Mouse (Mus musculus): ENCODE data around the gene Akr1d1. TPM values are rescaled to one million over a fixed set of nuclear protein-coding genes. Genes with fewer than 3 reads are reported as not detected.

Akr1d1 gene
- polyA plus RNA-seq, 1 experiment, result not detected

GRCm38 (mm10) chr6:37592101-37593032 lies 62.4 kb downstream of the Akr1d1 start:
- Histone ChIP-seq H3K27ac (ENCODE audit: insufficient read depth, low read depth, low read length) (no peak overlapping the region), H3K4me1 (ENCODE audit: control insufficient read depth, insufficient read depth, low read length) (no peaks in the 10 kb centered on the region), H3K4me3 (ENCODE audit: insufficient read depth, low read length) (no peak overlapping the region)
- TF ChIP-seq CTCF (IDR thresholded peaks at IDR 0.05; ENCODE audit: low read depth, low read length) (no peak), POLR2A (IDR thresholded peaks at IDR 0.05; ENCODE audit: borderline replicate concordance, low read depth, low read length) (no peak)

- H3K4me3 ChIP-seq (ENCODE audit: insufficient read depth, low read length), result no peak overlapping the region
- no peaks in the 10 kb centered on the region for H3K4me1 ChIP-seq (ENCODE audit: control insufficient read depth, insufficient read depth, low read length)
- no peak for TF ChIP-seq POLR2A (IDR thresholded peaks at IDR 0.05; ENCODE audit: borderline replicate concordance, low read depth, low read length)
- TF ChIP-seq CTCF (IDR thresholded peaks at IDR 0.05; ENCODE audit: low read depth, low read length), result no peak
- H3K27ac ChIP-seq (ENCODE audit: insufficient read depth, low read depth, low read length), result no peak overlapping the region
Measured at GRCm38 (mm10) chr6:37593033-37593374, 63.0 kb downstream of the Akr1d1 start.

- Histone ChIP-seq H3K4me3 (ENCODE audit: insufficient read depth, low read length) (no peak overlapping the region), H3K4me1 (ENCODE audit: control insufficient read depth, insufficient read depth, low read length) (no peaks in the 10 kb centered on the region), H3K27ac (ENCODE audit: insufficient read depth, low read depth, low read length) (no peak overlapping the region)
- TF ChIP-seq POLR2A (IDR thresholded peaks at IDR 0.05; ENCODE audit: borderline replicate concordance, low read depth, low read length), result no peak
- TF ChIP-seq CTCF (IDR thresholded peaks at IDR 0.05; ENCODE audit: low read depth, low read length), result no peak
Measured at GRCm38 (mm10) chr6:37593551-37594089, 63.6 kb downstream of the Akr1d1 start.

GRCm38 (mm10) chr6:37597088-37597487 lies 67.1 kb downstream of the Akr1d1 start:
- Histone ChIP-seq H3K27ac (ENCODE audit: insufficient read depth, low read depth, low read length) (no peak overlapping the region), H3K4me3 (ENCODE audit: insufficient read depth, low read length) (no peak overlapping the region), H3K4me1 (ENCODE audit: control insufficient read depth, insufficient read depth, low read length) (peaks cover 11% of the 10 kb centered on the region)
- TF ChIP-seq CTCF (IDR thresholded peaks at IDR 0.05; ENCODE audit: low read depth, low read length), result no peak
- no peak for TF ChIP-seq POLR2A (IDR thresholded peaks at IDR 0.05; ENCODE audit: borderline replicate concordance, low read depth, low read length)

- TF ChIP-seq CTCF (IDR thresholded peaks at IDR 0.05; ENCODE audit: low read depth, low read length) (no peak), POLR2A (IDR thresholded peaks at IDR 0.05; ENCODE audit: borderline replicate concordance, low read depth, low read length) (no peak)
- Histone ChIP-seq H3K27ac (ENCODE audit: insufficient read depth, low read depth, low read length) (no peak overlapping the region), H3K4me1 (ENCODE audit: control insufficient read depth, insufficient read depth, low read length) (peaks cover 13% of the 10 kb centered on the region), H3K4me3 (ENCODE audit: insufficient read depth, low read length) (no peak overlapping the region)
Measured at GRCm38 (mm10) chr6:37598033-37598432, 68.1 kb downstream of the Akr1d1 start.

- peaks cover 13% of the 10 kb centered on the region for H3K4me1 ChIP-seq (ENCODE audit: control insufficient read depth, insufficient read depth, low read length)
- no peak overlapping the region for H3K4me3 ChIP-seq (ENCODE audit: insufficient read depth, low read length)
- no peak overlapping the region for H3K27ac ChIP-seq (ENCODE audit: insufficient read depth, low read depth, low read length)
- TF ChIP-seq CTCF (IDR thresholded peaks at IDR 0.05; ENCODE audit: low read depth, low read length) (no peak), POLR2A (IDR thresholded peaks at IDR 0.05; ENCODE audit: borderline replicate concordance, low read depth, low read length) (no peak)
Measured at GRCm38 (mm10) chr6:37600976-37601498, 71.1 kb downstream of the Akr1d1 start.

GRCm38 (mm10) chr6:37602857-37603765 lies 73.1 kb downstream of the Akr1d1 start:
- H3K4me3 ChIP-seq (ENCODE audit: insufficient read depth, low read length), result no peak overlapping the region
- H3K4me1 ChIP-seq (ENCODE audit: control insufficient read depth, insufficient read depth, low read length), result peaks cover 13% of the 10 kb centered on the region
- TF ChIP-seq CTCF (IDR thresholded peaks at IDR 0.05; ENCODE audit: low read depth, low read length) (no peak), POLR2A (IDR thresholded peaks at IDR 0.05; ENCODE audit: borderline replicate concordance, low read depth, low read length) (no peak)
- H3K27ac ChIP-seq (ENCODE audit: insufficient read depth, low read depth, low read length), result no peak overlapping the region

- no peak overlapping the region for H3K4me3 ChIP-seq (ENCODE audit: insufficient read depth, low read length)
- peaks cover 13% of the 10 kb centered on the region for H3K4me1 ChIP-seq (ENCODE audit: control insufficient read depth, insufficient read depth, low read length)
- H3K27ac ChIP-seq (ENCODE audit: insufficient read depth, low read depth, low read length), result no peak overlapping the region
- TF ChIP-seq CTCF (IDR thresholded peaks at IDR 0.05; ENCODE audit: low read depth, low read length) (no peak), POLR2A (IDR thresholded peaks at IDR 0.05; ENCODE audit: borderline replicate concordance, low read depth, low read length) (no peak)
Measured at GRCm38 (mm10) chr6:37604178-37604883, 74.4 kb downstream of the Akr1d1 start.

- H3K27ac ChIP-seq (ENCODE audit: insufficient read depth, low read depth, low read length), result no peak overlapping the region
- no peak for TF ChIP-seq CTCF (IDR thresholded peaks at IDR 0.05; ENCODE audit: low read depth, low read length)
- TF ChIP-seq POLR2A (IDR thresholded peaks at IDR 0.05; ENCODE audit: borderline replicate concordance, low read depth, low read length), result no peak
- peaks cover 13% of the 10 kb centered on the region for H3K4me1 ChIP-seq (ENCODE audit: control insufficient read depth, insufficient read depth, low read length)
Measured at GRCm38 (mm10) chr6:37604884-37605269, 74.9 kb downstream of the Akr1d1 start.

More at GRCm38 (mm10) chr6:37604884-37605269, 74.9 kb downstream of the Akr1d1 start:
- no peak overlapping the region for H3K4me3 ChIP-seq (ENCODE audit: insufficient read depth, low read length)

Measured in bone marrow macrophage, adult 2 months (primary cell).